Mouse (Mus musculus) myocyte (in vitro differentiated cells): ENCODE data around the gene Thsd7a.

ENCODE experiments used
- CEBPB ChIP-seq: IDR thresholded peaks from 2 replicates; pipeline ENCODE4 v1.6.1; 2011; ENCODE audit warnings: mild to moderate bottlenecking, moderate library complexity; ENCODE audit not compliant: poor library complexity, insufficient read depth, severe bottlenecking
- E2F4 ChIP-seq: IDR thresholded peaks from one replicate; pipeline ENCODE4 v1.6.1; 2011; ENCODE audit warnings: mild to moderate bottlenecking, control low read depth, moderate library complexity; ENCODE audit not compliant: insufficient read depth
- MAX ChIP-seq: IDR thresholded peaks from one replicate; pipeline ENCODE4 v1.6.1; 2011; ENCODE audit warnings: low read depth, mild to moderate bottlenecking, control low read depth
- MYOG ChIP-seq, 3 experiments: IDR thresholded peaks; one replicate each; pipeline ENCODE4 v1.6.1; 2011; ENCODE audit warnings: control low read depth in 2 of 3, low read depth in 2 of 3, mild to moderate bottlenecking in 2 of 3; ENCODE audit not compliant: insufficient read length in 2 of 3, control insufficient read depth in 1 of 3, insufficient read depth in 1 of 3
- POLR2A ChIP-seq: IDR thresholded peaks from one replicate; pipeline ENCODE4 v1.6.1; 2011; ENCODE audit warnings: low read depth, mild to moderate bottlenecking, control low read depth, moderate library complexity; ENCODE audit not compliant: insufficient read length
- POLR2AphosphoS2 ChIP-seq: IDR thresholded peaks from one replicate; pipeline ENCODE4 v1.6.1; 2011; ENCODE audit warnings: low read depth, control low read depth; ENCODE audit not compliant: insufficient read length
- TCF12 ChIP-seq: IDR thresholded peaks from one replicate; pipeline ENCODE4 v1.6.1; 2011; ENCODE audit warnings: mild to moderate bottlenecking, control low read depth; ENCODE audit not compliant: poor library complexity, insufficient read depth, severe bottlenecking
- TCF3 ChIP-seq: IDR thresholded peaks from one replicate; pipeline ENCODE4 v1.6.1; 2011; ENCODE audit warnings: low read depth, control low read depth; ENCODE audit not compliant: insufficient read length
- USF1 ChIP-seq: IDR thresholded peaks from one replicate; pipeline ENCODE4 v1.6.1; 2011; ENCODE audit warnings: low read depth, mild to moderate bottlenecking, control low read depth, moderate library complexity

GRCm38 (mm10) chr6:12493571-12493970, 255.6 kb downstream of the Thsd7a start:
- TF ChIP-seq TCF3 (no peak), POLR2A (no peak), E2F4 (no peak), CEBPB (no peak), MAX (no peak), MYOG (IDR thresholded peaks at IDR 0.05; ENCODE audit: control insufficient read depth in 1 of 3, insufficient read depth in 1 of 3, insufficient read length in 2 of 3, low read depth in 2 of 3) (no peak), USF1 (no peak), POLR2AphosphoS2 (no peak), TCF12 (no peak)
